Comparison of ENCODE assay signal across 20 mouse cellular contexts in the genomic region with DNA sequence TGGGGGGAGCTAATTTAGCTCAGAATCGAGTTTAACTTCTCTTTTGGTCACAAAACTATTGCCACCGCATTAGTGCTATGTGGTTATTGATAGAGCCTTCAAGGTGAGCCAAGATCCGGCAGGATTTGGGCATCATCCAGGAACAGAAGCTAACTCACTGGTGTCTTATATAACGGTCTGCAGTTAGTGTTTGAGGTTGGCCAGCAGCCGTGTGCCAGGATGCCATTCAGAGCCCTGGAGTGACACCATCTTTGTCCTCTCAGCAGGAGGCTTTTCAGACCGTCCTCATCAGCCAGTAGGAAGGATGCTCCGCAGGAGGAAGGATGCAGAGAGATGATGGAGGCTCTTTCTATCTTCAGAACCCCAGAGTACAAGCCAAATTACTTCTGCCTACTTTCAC.
DNase-seq lines count a peak whose midpoint lies in the region; ATAC-seq and TF ChIP-seq lines count a peak whose summit lies in the region.
"Had no signal": no experiment of that assay in that cellular context is flagged by ENCODE, and none has a peak within 500 bp of the region (broad histone marks: within the 10 kb centered on the region; RNA-seq: fewer than 3 reads in every experiment).

No protein-coding gene starts in this region.

- no peaks in the 10 kb centered on the region for H3K36me3 ChIP-seq in hindbrain, postnatal 0 days (ENCODE audit: insufficient read depth, low read length)
- H3K36me3 ChIP-seq in hindbrain, embryonic 13.5 days = no peaks in the 10 kb centered on the region

- no peak overlapping the region for H3K4me3 ChIP-seq in hindbrain, postnatal 0 days (ENCODE audit: low read length)
- H3K4me3 ChIP-seq in hindbrain, embryonic 13.5 days = no peak overlapping the region
- H3K4me3 ChIP-seq: erythroblast, embryonic 14.5 days; gastrocnemius, adult 2 months had no signal

- ATAC-seq in hindbrain, postnatal 0 days = no peak
- ATAC-seq in hindbrain, embryonic 13.5 days (ENCODE audit: low FRiP score) = no peak
- ATAC-seq: forebrain, embryonic 16.5 days had no signal

- TF ChIP-seq CTCF in hindbrain, postnatal 0 days (IDR thresholded peaks at IDR 0.05; ENCODE audit: low read depth) = no peak

- H3K4me2 ChIP-seq in hindbrain, postnatal 0 days (ENCODE audit: low read depth, low read length) = no peak overlapping the region
- H3K4me2 ChIP-seq in hindbrain, embryonic 13.5 days = no peak overlapping the region
- H3K4me2 ChIP-seq: midbrain, embryonic 11.5 days had no signal

- intact Hi-C loops in left cerebral cortex, postnatal 25 days (cut with DNase I) = no loop called here

- H3K27me3 ChIP-seq in hindbrain, postnatal 0 days (ENCODE audit: insufficient read depth, low read length) = no peaks in the 10 kb centered on the region
- peaks cover 6% of the 10 kb centered on the region for H3K27me3 ChIP-seq in hindbrain, embryonic 13.5 days
- H3K27me3 ChIP-seq: CH12.LX had no signal

- no peak overlapping the region for H3K9ac ChIP-seq in hindbrain, postnatal 0 days (replicated peaks; ENCODE audit: low read length)
- H3K9ac ChIP-seq in hindbrain, embryonic 13.5 days = no peak overlapping the region

- H3K27ac ChIP-seq in hindbrain, postnatal 0 days = no peak overlapping the region
- H3K27ac ChIP-seq in hindbrain, embryonic 13.5 days = no peak overlapping the region
- H3K27ac ChIP-seq: gastrocnemius, adult 2 months; macrophage had no signal

- 36% methylated on average over 7 of the region's 7 CpGs for WGBS in hindbrain, postnatal 0 days
- 65% methylated on average over 7 of the region's 7 CpGs for WGBS in hindbrain, embryonic 13.5 days

- no peaks in the 10 kb centered on the region for H3K9me3 ChIP-seq in hindbrain, postnatal 0 days (ENCODE audit: low read length)
- H3K9me3 ChIP-seq in hindbrain, embryonic 13.5 days = no peaks in the 10 kb centered on the region

- peak; percentile 11 for DNase-seq in adrenal gland, adult 2 months
- DNase-seq in adrenal gland, postnatal 4 days (ENCODE audit: low spot score in 2 of 2) = no peak
- peak; percentile 44 for DNase-seq in hindbrain, postnatal 0 days (ENCODE audit: low spot score)
- DNase-seq in cerebellum, adult 18-20 months = peak; percentile 84 to 85
- DNase-seq in cerebellum, postnatal 36 days = peak; percentile 80 to 86
- DNase-seq in left cerebral cortex, postnatal 25 days (ENCODE audit: low spot score in 2 of 2) = no peak
- no peak for DNase-seq in embryo, embryonic 10.5 days (ENCODE audit: low spot score)
- DNase-seq: gastrocnemius, adult 2 months; kidney, adult 18-20 months; kidney, postnatal 36 days; layer of hippocampus, adult 9-11 months; liver; lung, adult 2 months; thymus, postnatal 25 days had no signal

- no peaks in the 10 kb centered on the region for H3K4me1 ChIP-seq in hindbrain, postnatal 0 days (ENCODE audit: insufficient read depth, low read length)
- H3K4me1 ChIP-seq in hindbrain, embryonic 13.5 days (replicated peaks) = no peaks in the 10 kb centered on the region

Comparison
In these comparisons a context has a peak if more than half of its experiments do, and no peak if none do; other contexts are left out.
1. DNase-seq: peak in adrenal gland, adult 2 months (single experiment), hindbrain, postnatal 0 days (single experiment), cerebellum, adult 18-20 months (2 of 2) and cerebellum, postnatal 36 days (2 of 2); none in adrenal gland, postnatal 4 days (0 of 2), left cerebral cortex, postnatal 25 days (0 of 2) and embryo, embryonic 10.5 days (single experiment).